Mouse (Mus musculus) liver, embryonic 13.5 days (tissue): Measurements from ENCODE around the gene Adgrb3. TPM values are rescaled to one million over a fixed set of nuclear protein-coding genes. Genes with fewer than 3 reads are reported as not detected.

Source experiments
- ATAC-seq: fragments of 200-750 bp; cut with Nextera tagmentation; 2 replicates; pipeline ENCODE4 v1.8.0; 2017; ENCODE audit warnings: low read depth, mild to moderate bottlenecking, moderate number of reproducible peaks, moderate library complexity
- DNase-seq: peaks from one replicate; pipeline ENCODE4 v3.0.0; 2022
- H3K27ac ChIP-seq: fragments of 300-500 bp; sonication (generic); 2 replicates; pipeline ENCODE4 v1.5.1; 2015; ENCODE audit warnings: moderate library complexity, mild to moderate bottlenecking, inconsistent platforms
- H3K27me3 ChIP-seq: fragments of 300-500 bp; sonication (generic); 2 replicates; pipeline ENCODE4 v1.6.1; 2015; ENCODE audit warnings: mild to moderate bottlenecking, inconsistent platforms
- H3K36me3 ChIP-seq: fragments of 300-500 bp; sonication (generic); 2 replicates; pipeline ENCODE4 v1.6.1; 2015; ENCODE audit warnings: mild to moderate bottlenecking, inconsistent platforms
- H3K4me1 ChIP-seq: fragments of 300-500 bp; sonication (generic); replicated peaks from 2 replicates; pipeline ENCODE4 v1.6.1; 2015; ENCODE audit warnings: inconsistent platforms
- H3K4me2 ChIP-seq: fragments of 300-500 bp; sonication (generic); 2 replicates; pipeline ENCODE4 v1.6.1; 2015; ENCODE audit warnings: inconsistent platforms, mild to moderate bottlenecking, moderate library complexity
- H3K4me3 ChIP-seq: fragments of 300-500 bp; sonication (generic); replicated peaks from 2 replicates; pipeline ENCODE4 v1.5.1; 2015; ENCODE audit warnings: mild to moderate bottlenecking, inconsistent platforms
- H3K9ac ChIP-seq: fragments of 300-500 bp; sonication (generic); 2 replicates; pipeline ENCODE4 v1.6.1; 2015; ENCODE audit warnings: mild to moderate bottlenecking, inconsistent platforms
- H3K9me3 ChIP-seq: fragments of 300-500 bp; sonication (generic); replicated peaks from 2 replicates; pipeline ENCODE4 v1.6.1; 2016; ENCODE audit warnings: inconsistent platforms
- WGBS: fragments of 180-500 bp; shearing (Covaris S2); methylation state at CpG from one replicate; pipeline ENCODE4 v1.1.7; 2015; ENCODE audit not compliant: insufficient replicate concordance; 5-methylcytosine and 5-hydroxymethylcytosine counted together
- polyA plus RNA-seq: library from polyadenylated mRNA; unstranded; fragments of >200 nt; fragmentation: Nextera tagmentation; extraction: Ambion mirVana; gene quantifications from 2 replicates; pipeline ENCODE4 v1.2.1, GENCODE M21; 2015

The Adgrb3 gene
- polyA plus RNA-seq, 1 experiment from 2014 or later = 0.05 TPM

DNA sequence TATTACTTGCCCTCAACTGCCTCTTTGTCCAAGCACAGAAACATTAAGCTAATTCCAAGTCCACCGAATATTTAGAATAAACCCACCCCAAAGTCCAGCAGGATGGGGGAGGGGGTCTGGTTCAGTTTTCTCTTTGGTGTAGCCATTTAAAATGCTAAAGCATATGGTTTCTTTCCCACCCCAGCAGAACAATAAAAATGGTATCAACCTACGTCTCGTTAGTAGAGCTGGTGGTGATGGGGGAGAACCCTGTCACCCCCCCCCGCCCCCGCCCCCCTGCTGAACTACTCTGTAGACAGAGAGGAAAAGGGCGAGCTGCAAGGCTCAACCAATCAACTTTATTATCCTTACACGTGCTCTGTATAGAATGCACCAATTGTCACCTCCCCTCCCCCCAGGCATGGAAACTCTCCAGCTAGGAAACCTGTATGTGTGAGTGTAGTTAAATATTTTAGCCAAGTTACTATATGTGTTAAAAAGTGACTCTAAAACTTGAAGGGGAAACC is 600.2 kb downstream of the Adgrb3 start:
- H3K27me3 ChIP-seq = no peaks in the 10 kb centered on the region
- no peak overlapping the region for H3K4me3 ChIP-seq
- H3K9ac ChIP-seq = no peak overlapping the region
- H3K27ac ChIP-seq = no peak overlapping the region
- ATAC-seq = no peak
- H3K4me1 ChIP-seq = no peaks in the 10 kb centered on the region
- no peak for DNase-seq
- WGBS = 29% methylated on average over 7 of the region's 7 CpGs
- H3K36me3 ChIP-seq = no peaks in the 10 kb centered on the region
- no peak overlapping the region for H3K4me2 ChIP-seq
- no peaks in the 10 kb centered on the region for H3K9me3 ChIP-seq

DNA sequence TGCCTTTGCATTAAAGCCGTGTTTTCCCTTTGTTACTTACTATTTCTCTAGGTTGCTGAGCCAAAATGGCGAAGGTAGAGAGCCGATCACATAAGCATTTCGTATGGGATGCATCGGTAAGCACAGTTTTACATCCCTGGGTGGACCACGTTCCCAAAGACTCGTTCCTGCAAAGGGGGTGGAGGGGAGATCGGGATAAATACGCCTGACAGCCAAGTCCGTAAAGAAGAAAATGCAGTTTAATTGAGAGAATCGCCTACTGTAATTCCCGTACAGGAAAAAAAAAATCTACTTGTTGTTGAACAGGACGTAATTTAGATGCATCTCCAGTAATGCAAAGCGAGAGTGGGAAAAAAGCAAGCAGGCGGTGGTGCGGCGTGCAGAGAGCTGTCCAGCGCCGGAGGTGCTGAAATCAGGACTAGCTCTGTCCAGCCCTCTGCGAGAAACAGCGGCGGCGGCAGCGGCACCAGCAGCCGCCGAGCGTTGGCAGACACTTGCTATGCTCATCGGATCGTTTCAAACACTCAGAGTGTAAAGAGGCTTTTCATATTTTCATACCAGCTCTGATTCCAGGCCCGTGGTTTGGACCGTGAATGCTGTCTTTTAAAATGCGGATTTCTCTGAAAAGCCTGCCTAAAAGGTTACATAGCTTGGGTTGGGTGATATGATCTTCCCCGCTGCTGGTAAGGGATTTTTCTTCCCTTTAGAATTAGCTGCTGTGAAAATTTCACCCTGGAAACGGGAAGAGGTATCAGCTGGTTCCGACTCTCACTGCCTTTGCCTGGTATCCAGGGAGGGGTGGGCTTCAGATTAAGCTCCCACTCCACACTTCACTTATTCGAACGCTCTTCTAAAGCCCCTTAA is 600.9 kb downstream of the Adgrb3 start:
- WGBS = 8% methylated on average over 37 of the region's 37 CpGs
- Histone ChIP-seq H3K4me3 (no peak overlapping the region), H3K4me2 (no peak overlapping the region), H3K36me3 (no peaks in the 10 kb centered on the region), H3K27me3 (no peaks in the 10 kb centered on the region), H3K9ac (no peak overlapping the region), H3K27ac (no peak overlapping the region), H3K4me1 (no peaks in the 10 kb centered on the region), H3K9me3 (no peaks in the 10 kb centered on the region)
- peak; percentile 5 for DNase-seq
- ATAC-seq = no peak

DNA sequence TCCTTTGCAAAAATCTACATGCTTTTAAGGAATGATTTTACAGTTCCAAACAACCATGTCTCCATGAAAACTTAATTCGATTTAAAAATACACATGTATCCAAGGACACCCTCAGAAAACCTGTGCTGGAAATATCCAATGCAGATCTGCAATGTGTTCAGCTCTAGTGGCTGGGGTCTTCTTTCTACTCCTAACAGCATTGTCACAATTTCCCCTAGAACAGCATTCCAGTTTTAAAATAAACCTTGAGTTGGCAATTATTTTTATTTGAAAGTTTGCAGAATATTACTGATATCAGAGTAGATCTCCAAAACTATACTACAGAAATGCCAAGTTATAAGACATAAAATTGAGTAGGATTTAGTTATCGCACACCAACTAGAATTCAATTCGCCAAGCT is 601.6 kb downstream of the Adgrb3 start:
- 37% methylated on average over 3 of the region's 3 CpGs for WGBS
- Histone ChIP-seq H3K4me1 (no peaks in the 10 kb centered on the region), H3K9me3 (no peaks in the 10 kb centered on the region), H3K4me2 (no peak overlapping the region), H3K27ac (no peak overlapping the region), H3K9ac (no peak overlapping the region), H3K36me3 (no peaks in the 10 kb centered on the region), H3K4me3 (no peak overlapping the region), H3K27me3 (no peaks in the 10 kb centered on the region)
- ATAC-seq (no peak), DNase-seq (no peak)

DNA sequence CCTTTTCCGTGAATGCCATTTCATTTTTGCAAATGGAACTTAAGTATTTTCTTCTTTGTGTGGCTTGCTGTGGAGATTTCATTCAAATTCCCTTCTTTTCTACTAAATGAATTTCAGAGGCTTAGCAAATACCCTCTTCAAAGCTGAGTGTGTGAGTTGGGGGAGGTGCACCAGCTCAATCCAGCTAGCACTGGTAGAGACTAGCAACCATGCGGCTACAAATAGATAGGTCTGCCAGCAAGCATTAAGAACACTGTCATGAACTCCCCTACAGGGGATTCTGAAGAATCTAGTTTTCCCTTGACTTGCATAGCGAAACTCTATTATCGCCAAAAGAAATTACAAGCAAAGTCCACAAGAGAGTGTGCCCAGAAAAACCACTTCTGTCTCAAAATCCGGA is 624.9 kb downstream of the Adgrb3 start:
- Histone ChIP-seq H3K36me3 (no peaks in the 10 kb centered on the region), H3K27ac (no peak overlapping the region), H3K9ac (no peak overlapping the region), H3K4me3 (no peak overlapping the region), H3K4me1 (no peaks in the 10 kb centered on the region), H3K27me3 (no peaks in the 10 kb centered on the region), H3K4me2 (no peak overlapping the region), H3K9me3 (no peaks in the 10 kb centered on the region)
- no peak for ATAC-seq
- no peak for DNase-seq
- 38% methylated on average over 5 of the region's 5 CpGs for WGBS

DNA sequence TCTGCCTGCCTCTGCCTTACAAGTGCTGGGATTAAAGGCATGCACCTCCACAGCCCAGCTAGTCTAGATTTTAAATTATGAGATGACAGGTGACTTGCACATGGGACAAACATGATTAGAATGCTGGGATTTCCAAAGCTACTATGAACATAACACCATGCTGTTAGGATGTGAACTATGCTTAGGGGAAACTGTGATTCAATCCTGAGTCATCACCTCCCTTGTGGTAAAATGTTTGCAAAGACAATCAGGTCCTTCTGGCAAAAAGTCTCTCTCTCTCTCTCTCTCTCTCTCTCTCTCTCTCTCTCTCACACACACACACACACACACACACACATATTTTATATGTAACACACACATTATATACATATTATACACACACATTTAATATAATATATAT is 630.1 kb downstream of the Adgrb3 start:
- H3K9ac ChIP-seq = no peak overlapping the region
- no peak overlapping the region for H3K4me2 ChIP-seq
- no peak overlapping the region for H3K4me3 ChIP-seq
- no peaks in the 10 kb centered on the region for H3K27me3 ChIP-seq
- no peaks in the 10 kb centered on the region for H3K36me3 ChIP-seq
- no peaks in the 10 kb centered on the region for H3K9me3 ChIP-seq
- DNase-seq (no peak), ATAC-seq (no peak)
- H3K4me1 ChIP-seq = no peaks in the 10 kb centered on the region
- H3K27ac ChIP-seq = no peak overlapping the region

DNA sequence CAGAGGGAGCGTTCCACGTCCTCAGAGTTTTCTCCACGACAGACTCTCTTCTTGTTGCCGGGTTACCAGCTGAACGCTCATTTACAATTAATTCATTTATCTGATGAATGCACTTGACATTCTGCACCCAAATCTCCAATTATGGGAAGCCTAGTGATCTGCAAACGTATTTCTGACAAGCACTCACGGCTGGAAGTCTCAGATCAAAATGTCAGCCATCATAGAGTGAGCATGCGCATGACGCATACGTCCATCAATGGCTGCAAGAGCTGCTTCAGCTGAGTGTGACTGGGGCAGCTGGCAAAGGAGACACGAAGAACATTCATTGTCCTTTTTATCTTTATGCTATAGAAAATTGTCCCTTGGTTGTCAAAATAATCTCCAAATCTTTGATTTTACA is 637.5 kb downstream of the Adgrb3 start:
- Histone ChIP-seq H3K4me2 (no peak overlapping the region), H3K9me3 (no peaks in the 10 kb centered on the region), H3K36me3 (no peaks in the 10 kb centered on the region), H3K4me3 (no peak overlapping the region), H3K27ac (no peak overlapping the region), H3K27me3 (no peaks in the 10 kb centered on the region), H3K4me1 (no peaks in the 10 kb centered on the region), H3K9ac (no peak overlapping the region)
- WGBS = 66% methylated on average over 11 of the region's 11 CpGs
- ATAC-seq (no peak), DNase-seq (no peak)

DNA sequence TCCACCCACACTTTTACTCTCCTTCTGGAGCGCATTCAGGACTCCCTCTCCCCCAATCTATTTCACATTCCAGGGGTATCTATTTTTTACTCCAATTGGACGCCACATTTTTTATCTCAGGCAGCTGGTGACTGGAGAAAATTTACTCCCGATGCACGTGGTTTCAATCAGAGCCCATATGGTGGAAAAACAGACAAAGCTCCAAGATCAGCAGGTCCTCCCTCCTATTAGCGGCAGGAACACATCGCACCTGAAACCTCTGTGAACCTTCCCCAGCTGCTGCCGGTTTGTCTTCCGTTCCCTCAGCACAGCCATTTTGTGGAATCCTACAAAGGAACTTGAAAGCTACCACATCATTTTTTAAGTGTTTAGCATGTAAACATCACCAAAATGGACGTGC is 640.2 kb downstream of the Adgrb3 start:
- DNase-seq (no peak), ATAC-seq (no peak)
- Histone ChIP-seq H3K27me3 (no peaks in the 10 kb centered on the region), H3K4me3 (no peak overlapping the region), H3K4me2 (no peak overlapping the region), H3K4me1 (no peaks in the 10 kb centered on the region), H3K36me3 (no peaks in the 10 kb centered on the region), H3K27ac (no peak overlapping the region), H3K9ac (no peak overlapping the region), H3K9me3 (no peaks in the 10 kb centered on the region)
- 55% methylated on average over 9 of the region's 9 CpGs for WGBS

DNA sequence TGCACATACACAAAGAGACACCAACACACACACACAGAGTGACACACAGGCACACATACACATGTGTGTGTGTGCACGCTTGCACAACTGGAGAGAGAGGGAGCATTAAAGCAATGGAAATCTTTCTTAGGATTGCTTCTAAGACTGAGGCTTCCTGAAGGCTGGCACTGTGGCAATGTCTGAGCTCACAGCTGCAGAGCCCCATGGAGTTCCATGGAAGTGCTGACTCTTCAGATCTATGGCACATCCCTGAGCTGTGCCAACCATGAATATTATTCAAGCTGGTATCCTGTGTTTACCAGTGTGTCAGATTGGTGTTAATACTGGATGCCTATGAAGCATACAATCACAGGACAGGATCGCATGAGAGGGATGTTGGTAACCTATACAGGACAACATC is 643.6 kb downstream of the Adgrb3 start:
- Histone ChIP-seq H3K4me1 (no peaks in the 10 kb centered on the region), H3K4me2 (no peak overlapping the region), H3K27me3 (no peaks in the 10 kb centered on the region), H3K4me3 (no peak overlapping the region), H3K36me3 (no peaks in the 10 kb centered on the region), H3K9me3 (no peaks in the 10 kb centered on the region), H3K27ac (no peak overlapping the region), H3K9ac (no peak overlapping the region)
- DNase-seq (no peak), ATAC-seq (no peak)
- WGBS = 73% methylated on average over 2 of the region's 2 CpGs

DNA sequence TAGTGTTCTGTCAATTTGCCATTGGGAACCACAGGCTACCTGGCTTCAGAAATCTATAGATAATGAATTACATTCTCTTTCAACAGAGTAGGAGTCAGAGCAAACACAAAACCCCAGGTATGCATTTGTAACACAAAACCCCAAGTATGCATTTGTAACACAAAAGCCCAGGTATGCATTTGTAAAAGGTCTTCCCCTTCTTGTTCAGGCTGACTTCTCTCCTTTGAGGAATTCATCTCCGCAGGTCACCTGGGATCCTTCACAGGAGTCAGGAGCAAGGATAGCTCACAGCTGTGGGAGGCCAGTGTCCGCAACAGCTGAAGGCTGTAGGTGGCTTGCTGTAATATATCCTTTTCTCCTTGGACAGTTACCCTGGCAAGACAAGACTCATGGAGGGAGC is 647.6 kb downstream of the Adgrb3 start:
- no peaks in the 10 kb centered on the region for H3K9me3 ChIP-seq
- no peaks in the 10 kb centered on the region for H3K36me3 ChIP-seq
- H3K27ac ChIP-seq = no peak overlapping the region
- no peak for ATAC-seq
- H3K4me3 ChIP-seq = no peak overlapping the region
- H3K4me2 ChIP-seq = no peak overlapping the region
- no peak for DNase-seq
- H3K27me3 ChIP-seq = no peaks in the 10 kb centered on the region
- WGBS = 43% methylated on average over 2 of the region's 2 CpGs
- no peaks in the 10 kb centered on the region for H3K4me1 ChIP-seq
- H3K9ac ChIP-seq = no peak overlapping the region

DNA sequence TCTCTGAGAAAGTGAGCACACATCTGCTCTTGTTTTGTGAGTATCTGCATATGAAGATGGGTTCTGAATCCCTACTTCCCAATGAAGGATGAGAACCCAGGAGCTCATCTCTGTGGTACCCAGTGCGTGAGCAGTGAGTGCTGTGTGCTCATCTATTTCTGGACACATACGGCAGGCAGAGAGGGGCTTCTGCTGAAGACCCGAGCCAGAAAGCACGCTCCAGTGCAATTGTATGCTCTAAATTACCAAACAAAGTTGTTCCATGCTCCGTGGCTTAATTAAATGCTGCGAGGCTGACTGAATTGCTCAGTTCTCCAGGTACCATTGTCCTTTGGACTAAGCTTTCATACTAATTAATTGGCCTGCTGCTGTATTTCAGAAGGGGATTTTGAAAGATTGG is 648.9 kb downstream of the Adgrb3 start:
- Histone ChIP-seq H3K9me3 (no peaks in the 10 kb centered on the region), H3K36me3 (no peaks in the 10 kb centered on the region), H3K4me2 (no peak overlapping the region), H3K27ac (no peak overlapping the region), H3K4me3 (no peak overlapping the region), H3K9ac (no peak overlapping the region), H3K27me3 (no peaks in the 10 kb centered on the region), H3K4me1 (no peaks in the 10 kb centered on the region)
- ATAC-seq (no peak), DNase-seq (no peak)
- 53% methylated on average over 6 of the region's 6 CpGs for WGBS

DNA sequence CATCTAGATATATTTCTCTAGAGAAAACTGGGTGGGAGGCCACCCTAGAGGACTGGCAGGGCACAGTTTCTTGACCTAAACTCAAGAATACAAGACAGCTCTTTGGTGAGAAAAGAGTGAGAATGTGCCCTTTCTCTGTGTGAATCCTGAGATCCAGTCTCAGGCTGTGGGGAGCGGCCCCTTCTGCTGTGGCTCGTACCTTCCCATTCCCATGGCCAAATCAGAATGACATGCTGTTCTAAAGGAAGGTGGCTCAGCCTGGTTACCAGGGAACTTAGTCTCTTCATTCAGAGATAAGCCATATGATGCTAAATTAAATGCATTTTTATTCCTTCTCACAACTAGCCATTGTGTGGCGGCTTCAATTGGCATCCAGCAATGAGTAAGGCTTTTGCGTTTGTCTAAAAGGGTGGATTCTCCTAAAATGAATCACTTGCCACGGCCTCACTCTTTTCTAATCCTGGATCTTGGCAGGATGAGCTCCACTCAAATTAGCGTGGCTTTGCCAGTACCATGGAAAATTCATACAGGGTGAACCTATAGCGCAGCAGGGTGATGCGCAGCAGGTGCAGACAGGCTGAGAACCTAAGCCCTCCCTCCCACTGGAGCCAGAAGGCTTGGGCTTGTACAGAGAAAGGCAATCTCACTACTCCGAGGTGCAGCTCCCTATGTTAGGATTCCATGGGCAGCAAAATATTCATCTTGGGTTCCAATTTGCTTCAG is 649.5 kb downstream of the Adgrb3 start:
- Histone ChIP-seq H3K9ac (no peak overlapping the region), H3K4me1 (no peaks in the 10 kb centered on the region), H3K27ac (no peak overlapping the region), H3K4me2 (no peak overlapping the region), H3K9me3 (no peaks in the 10 kb centered on the region), H3K4me3 (no peak overlapping the region), H3K36me3 (no peaks in the 10 kb centered on the region), H3K27me3 (no peaks in the 10 kb centered on the region)
- ATAC-seq = no peak
- no peak for DNase-seq
- WGBS = 50% methylated on average over 9 of the region's 9 CpGs
